Mouse (Mus musculus): ENCODE data around the gene Gm9573. TPM values are rescaled to one million over a fixed set of nuclear protein-coding genes. Genes with fewer than 3 reads are reported as not detected.

Gene Gm9573
- polyA plus RNA-seq, 1 experiment from 2014 or later: not detected

DNA sequence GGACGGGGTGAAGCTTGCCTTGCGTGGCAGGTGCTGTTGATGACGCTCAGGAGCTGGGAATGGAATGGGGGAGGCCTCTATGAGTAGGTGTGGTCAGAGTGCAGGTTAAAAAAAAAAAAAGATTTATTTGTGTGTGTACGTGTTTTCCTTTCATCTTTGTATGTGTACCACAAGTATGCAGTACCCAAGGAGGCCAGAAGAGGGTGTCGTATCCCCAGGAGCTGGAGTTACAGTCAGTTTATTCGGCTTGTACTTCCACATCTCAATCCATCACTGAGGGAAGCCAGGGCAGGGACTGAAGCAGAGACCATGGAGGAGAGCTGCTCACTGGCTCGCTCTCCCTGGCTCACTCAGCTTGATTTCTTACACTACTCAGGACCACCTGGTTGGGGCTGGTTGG, 55.0 kb downstream of the Gm9573 start:
- Histone ChIP-seq H3K9me3 (replicated peaks; ENCODE audit: control insufficient read depth, low read length) (no peaks in the 10 kb centered on the region), H3K4me3 (ENCODE audit: low read depth, low read length) (no peak overlapping the region), H3K27ac (replicated peaks; ENCODE audit: low read depth, low read length) (no peak overlapping the region), H3K4me2 (ENCODE audit: low read depth, low read length) (no peak overlapping the region), H3K4me1 (ENCODE audit: control insufficient read depth, insufficient read depth, low read length) (no peaks in the 10 kb centered on the region), H3K27me3 (ENCODE audit: control insufficient read depth, insufficient read depth, low read length) (peaks cover 18% of the 10 kb centered on the region), H3K36me3 (replicated peaks; ENCODE audit: control insufficient read depth, insufficient read depth, low read depth, low read length) (no peaks in the 10 kb centered on the region), H3K9ac (replicated peaks; ENCODE audit: low read length) (no peak overlapping the region)
- ATAC-seq (replicated peaks; ENCODE audit: insufficient number of reproducible peaks, low FRiP score, low TSS enrichment, low read depth) (no peak), DNase-seq (ENCODE audit: low spot score) (no peak)
- WGBS: 94% methylated on average over 7 of the region's 7 CpGs

DNA sequence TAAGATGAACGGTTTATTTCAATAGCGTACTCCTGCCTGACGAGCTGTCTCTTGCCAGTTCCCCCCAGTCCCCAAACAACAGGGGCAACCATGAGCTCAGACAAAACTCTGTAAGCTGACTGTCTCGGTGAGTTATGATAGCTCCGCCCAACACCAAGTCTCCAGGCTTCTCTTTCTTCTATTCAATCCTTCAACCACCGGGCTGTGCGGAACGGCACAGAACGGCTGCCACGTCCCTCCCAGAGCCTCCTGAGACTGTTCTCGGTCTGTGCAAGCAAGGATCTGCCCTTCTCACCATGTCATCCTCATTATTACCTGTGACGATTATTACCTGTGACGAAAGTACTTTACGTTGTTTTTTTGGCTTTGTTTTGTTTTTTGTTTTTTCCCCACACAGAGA, 55.6 kb downstream of the Gm9573 start:
- ATAC-seq (replicated peaks; ENCODE audit: insufficient number of reproducible peaks, low FRiP score, low TSS enrichment, low read depth): no peak
- Histone ChIP-seq H3K27ac (replicated peaks; ENCODE audit: low read depth, low read length) (no peak overlapping the region), H3K36me3 (replicated peaks; ENCODE audit: control insufficient read depth, insufficient read depth, low read depth, low read length) (no peaks in the 10 kb centered on the region), H3K27me3 (ENCODE audit: control insufficient read depth, insufficient read depth, low read length) (peaks cover 18% of the 10 kb centered on the region), H3K9me3 (replicated peaks; ENCODE audit: control insufficient read depth, low read length) (no peaks in the 10 kb centered on the region), H3K4me3 (ENCODE audit: low read depth, low read length) (no peak overlapping the region), H3K4me1 (ENCODE audit: control insufficient read depth, insufficient read depth, low read length) (no peaks in the 10 kb centered on the region), H3K4me2 (ENCODE audit: low read depth, low read length) (no peak overlapping the region), H3K9ac (replicated peaks; ENCODE audit: low read length) (no peak overlapping the region)
- DNase-seq (ENCODE audit: low spot score): no peak
- 79% methylated on average over 14 of the region's 14 CpGs for WGBS

DNA sequence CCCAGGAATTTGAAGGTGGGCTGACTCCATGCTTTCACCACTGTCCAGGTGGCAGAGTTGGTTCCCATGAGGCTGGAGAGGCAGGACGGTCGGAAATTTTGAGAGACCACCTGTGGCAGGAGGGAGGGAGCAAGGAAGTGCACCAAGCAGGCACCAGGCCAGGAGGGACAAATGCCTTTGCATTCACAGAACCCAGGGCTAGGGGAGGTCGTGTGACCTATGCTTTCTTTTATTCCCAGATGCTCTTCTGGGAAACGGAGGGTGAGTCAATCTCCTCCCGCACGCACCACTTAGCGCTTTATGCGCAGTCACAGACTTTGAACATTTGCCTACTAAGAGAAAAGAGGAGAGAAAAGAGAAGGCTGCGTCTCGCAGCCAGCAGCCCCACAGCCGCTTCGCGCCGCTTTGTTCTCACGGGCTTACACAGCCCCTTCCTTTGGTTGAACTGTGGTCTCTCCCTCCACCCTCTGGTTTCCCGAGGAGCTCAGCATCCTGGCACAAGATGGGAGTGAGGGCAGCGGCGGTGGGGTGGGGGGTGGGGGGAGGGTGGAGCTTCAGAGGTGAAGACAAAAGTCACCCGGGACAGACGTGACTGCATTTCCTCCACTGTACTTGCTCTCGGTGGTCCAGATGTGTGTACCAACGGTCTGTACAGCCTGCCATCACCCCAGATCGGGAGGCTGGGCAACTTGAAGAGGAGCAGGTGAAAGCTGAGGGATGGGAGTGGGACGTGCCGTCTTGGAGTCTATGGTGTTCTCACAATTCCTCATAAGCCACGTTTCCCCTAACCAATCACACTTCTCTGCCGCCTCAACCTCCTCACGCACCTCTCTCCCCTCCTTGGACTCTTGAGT, 57.1 kb downstream of the Gm9573 start:
- H3K4me2 ChIP-seq (ENCODE audit: low read depth, low read length): peak overlapping the region; percentile 49
- peaks cover 18% of the 10 kb centered on the region for H3K27me3 ChIP-seq (ENCODE audit: control insufficient read depth, insufficient read depth, low read length)
- peak; percentile 43 for DNase-seq (ENCODE audit: low spot score)
- peak overlapping the region; percentile 32 for H3K9ac ChIP-seq (replicated peaks; ENCODE audit: low read length)
- H3K9me3 ChIP-seq (replicated peaks; ENCODE audit: control insufficient read depth, low read length): no peaks in the 10 kb centered on the region
- no peaks in the 10 kb centered on the region for H3K36me3 ChIP-seq (replicated peaks; ENCODE audit: control insufficient read depth, insufficient read depth, low read depth, low read length)
- H3K27ac ChIP-seq (replicated peaks; ENCODE audit: low read depth, low read length): no peak overlapping the region
- 2% methylated on average over 28 of the region's 28 CpGs for WGBS
- H3K4me3 ChIP-seq (ENCODE audit: low read depth, low read length): peak overlapping the region; percentile 21
- 0 out of 2 replicates have a peak, but pooled peaks have one; percentile 37 for ATAC-seq (replicated peaks; ENCODE audit: insufficient number of reproducible peaks, low FRiP score, low TSS enrichment, low read depth)
- H3K4me1 ChIP-seq (ENCODE audit: control insufficient read depth, insufficient read depth, low read length): no peaks in the 10 kb centered on the region

Other genes starting within 250 kb of the Gm9573 start
- 1.0 and 1.1 TPM in 2 replicates for gene H2-Q4, start 247.0 kb downstream of the Gm9573 start, polyA plus RNA-seq (2014; fragmentation: Nextera tagmentation; extraction: Ambion mirVana)
- 0.74 and 1.0 TPM in 2 replicates for gene H2-Q6, start 201.8 kb downstream of the Gm9573 start, polyA plus RNA-seq (2014; fragmentation: Nextera tagmentation; extraction: Ambion mirVana)
- 8.4 and 8.8 TPM in 2 replicates for gene H2-Q7, start 187.5 kb downstream of the Gm9573 start, polyA plus RNA-seq (2014; fragmentation: Nextera tagmentation; extraction: Ambion mirVana)
- 0.18 TPM in 2 replicates for gene H2-Q10, start 156.5 kb downstream of the Gm9573 start, polyA plus RNA-seq (2014; fragmentation: Nextera tagmentation; extraction: Ambion mirVana)
- 0.15 TPM in 1 of 2 replicates, not detected in the other for gene Pou5f1, start 120.6 kb downstream of the Gm9573 start, polyA plus RNA-seq (2014; fragmentation: Nextera tagmentation; extraction: Ambion mirVana)
- 59.0 and 62.2 TPM in 2 replicates for gene Tcf19, start 109.8 kb downstream of the Gm9573 start, polyA plus RNA-seq (2014; fragmentation: Nextera tagmentation; extraction: Ambion mirVana)
- 11.4 and 11.8 TPM in 2 replicates for gene Cchcr1, start 109.5 kb downstream of the Gm9573 start, polyA plus RNA-seq (2014; fragmentation: Nextera tagmentation; extraction: Ambion mirVana)
- 0.60 and 1.0 TPM in 2 replicates for gene Psors1c2, start 93.4 kb downstream of the Gm9573 start, polyA plus RNA-seq (2014; fragmentation: Nextera tagmentation; extraction: Ambion mirVana)
- gene Cdsn, start 74.5 kb downstream of the Gm9573 start, polyA plus RNA-seq (2014; fragmentation: Nextera tagmentation; extraction: Ambion mirVana): not detected in 2 replicates
- not detected in 2 replicates for gene 2300002M23Rik, start 59.2 kb downstream of the Gm9573 start, polyA plus RNA-seq (2014; fragmentation: Nextera tagmentation; extraction: Ambion mirVana)
- gene Sfta2, start 25.1 kb downstream of the Gm9573 start, polyA plus RNA-seq (2014; fragmentation: Nextera tagmentation; extraction: Ambion mirVana): not detected in 2 replicates
- 0.13 and 0.28 TPM in 2 replicates for gene Mucl3, start 17.1 kb upstream of the Gm9573 start, polyA plus RNA-seq (2014; fragmentation: Nextera tagmentation; extraction: Ambion mirVana)
- 9.1 and 10.4 TPM in 2 replicates for gene Vars2, start 41.0 kb upstream of the Gm9573 start, polyA plus RNA-seq (2014; fragmentation: Nextera tagmentation; extraction: Ambion mirVana)
- gene Gtf2h4, start 47.1 kb upstream of the Gm9573 start, polyA plus RNA-seq (2014; fragmentation: Nextera tagmentation; extraction: Ambion mirVana): 43.3 and 53.4 TPM in 2 replicates
- gene Ddr1, start 78.0 kb upstream of the Gm9573 start, polyA plus RNA-seq (2014; fragmentation: Nextera tagmentation; extraction: Ambion mirVana): 20.4 and 24.6 TPM in 2 replicates
- gene Ier3, start 195.0 kb upstream of the Gm9573 start, polyA plus RNA-seq (2014; fragmentation: Nextera tagmentation; extraction: Ambion mirVana): 2.7 and 3.4 TPM in 2 replicates
- gene Flot1, start 196.6 kb upstream of the Gm9573 start, polyA plus RNA-seq (2014; fragmentation: Nextera tagmentation; extraction: Ambion mirVana): 46.7 and 53.8 TPM in 2 replicates
- gene Tubb5, start 211.7 kb upstream of the Gm9573 start, polyA plus RNA-seq (2014; fragmentation: Nextera tagmentation; extraction: Ambion mirVana): 1,420 and 1,481 TPM in 2 replicates
- gene Mdc1, start 214.9 kb upstream of the Gm9573 start, polyA plus RNA-seq (2014; fragmentation: Nextera tagmentation; extraction: Ambion mirVana): 22.2 and 23.4 TPM in 2 replicates
- gene Nrm, start 234.7 kb upstream of the Gm9573 start, polyA plus RNA-seq (2014; fragmentation: Nextera tagmentation; extraction: Ambion mirVana): 48.8 and 53.2 TPM in 2 replicates
- gene Ppp1r18, start 239.0 kb upstream of the Gm9573 start, polyA plus RNA-seq (2014; fragmentation: Nextera tagmentation; extraction: Ambion mirVana): 24.1 and 24.6 TPM in 2 replicates